Mouse (Mus musculus) kidney, adult 2 months (tissue): ENCODE measurements at regions not wholly inside any gene's neighbourhood (a gene's known extent, or its start where the extent isn't known, plus 50 kb on each side); places are given as distances from the start of the nearest gene placed in this dataset.

Experiments used
- DNase-seq: peaks from one replicate; pipeline ENCODE4 v3.0.0; 2021
- H3K27ac ChIP-seq: fragments of 200-500 bp; 2 replicates; pipeline ENCODE4 v1.5.1; 2012; ENCODE audit warnings: low read depth, low read length, control low read depth, inconsistent platforms; ENCODE audit not compliant: insufficient read depth
- H3K27me3 ChIP-seq: fragments of 200-500 bp; replicated peaks from 2 replicates; pipeline ENCODE4 v1.6.1; 2012; ENCODE audit warnings: mild to moderate bottlenecking, moderate library complexity, low read length, inconsistent platforms; ENCODE audit not compliant: control insufficient read depth, insufficient read depth
- H3K36me3 ChIP-seq: fragments of 200-500 bp; 2 replicates; pipeline ENCODE4 v1.6.1; 2012; ENCODE audit warnings: mild to moderate bottlenecking, moderate library complexity, low read length, inconsistent platforms; ENCODE audit not compliant: control insufficient read depth, insufficient read depth
- H3K4me1 ChIP-seq: fragments of 200-500 bp; 2 replicates; pipeline ENCODE4 v1.6.1; 2011; ENCODE audit warnings: low read length; ENCODE audit not compliant: control insufficient read depth, insufficient read depth
- H3K4me3 ChIP-seq: fragments of 200-500 bp; 2 replicates; pipeline ENCODE4 v1.5.1; 2011; ENCODE audit warnings: mild to moderate bottlenecking, low read depth, low read length, control low read depth; ENCODE audit not compliant: insufficient read depth
- CTCF ChIP-seq: fragments of 200-500 bp; conservative IDR thresholded peaks from 2 replicates; pipeline ENCODE4 v1.5.1; 2011; ENCODE audit warnings: low read depth, mild to moderate bottlenecking, control low read depth, low read length, moderate library complexity, mixed read lengths; ENCODE audit not compliant: insufficient read depth, insufficient read length
- POLR2A ChIP-seq: fragments of 200-500 bp; IDR thresholded peaks from one replicate; pipeline ENCODE4 v1.6.1; 2011; ENCODE audit warnings: low read depth, low read length, control low read depth
- WGBS: fragments of 180-500 bp; shearing (Covaris S2); methylation state at CpG from one replicate; pipeline ENCODE4 v1.1.7; 2018; 5-methylcytosine and 5-hydroxymethylcytosine counted together

DNA sequence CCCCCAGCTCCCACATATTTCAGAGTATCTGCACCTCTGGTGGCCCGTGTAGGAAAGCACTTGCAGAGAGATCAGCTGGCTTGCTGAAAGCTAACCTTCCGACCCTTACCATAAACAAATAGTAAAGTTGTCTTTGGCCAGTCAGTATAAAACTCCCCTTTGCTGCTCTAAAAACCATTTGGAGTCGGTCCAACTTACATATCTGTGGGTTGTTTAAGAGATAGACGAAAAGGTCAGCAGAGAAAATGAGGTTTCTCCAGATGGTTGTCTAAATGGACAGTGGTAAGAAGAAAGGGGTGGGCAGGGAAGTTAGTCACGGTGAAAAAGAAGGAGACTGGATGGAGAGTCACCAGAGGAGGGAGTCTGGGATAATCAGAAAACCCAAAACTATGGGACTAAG, 144.3 kb downstream of the Hibadh start:
- DNase-seq: no peak
- WGBS: 39% methylated on average over 5 of the region's 5 CpGs
- H3K27ac ChIP-seq: no peak overlapping the region
- no peak for TF ChIP-seq POLR2A
- no peak for TF ChIP-seq CTCF
- H3K36me3 ChIP-seq: no peaks in the 10 kb centered on the region
- H3K27me3 ChIP-seq: no peaks in the 10 kb centered on the region
- no peak overlapping the region for H3K4me3 ChIP-seq
- H3K4me1 ChIP-seq: no peaks in the 10 kb centered on the region
